Comparison of ENCODE assay signal across 7 mouse cellular contexts in the genomic region with DNA sequence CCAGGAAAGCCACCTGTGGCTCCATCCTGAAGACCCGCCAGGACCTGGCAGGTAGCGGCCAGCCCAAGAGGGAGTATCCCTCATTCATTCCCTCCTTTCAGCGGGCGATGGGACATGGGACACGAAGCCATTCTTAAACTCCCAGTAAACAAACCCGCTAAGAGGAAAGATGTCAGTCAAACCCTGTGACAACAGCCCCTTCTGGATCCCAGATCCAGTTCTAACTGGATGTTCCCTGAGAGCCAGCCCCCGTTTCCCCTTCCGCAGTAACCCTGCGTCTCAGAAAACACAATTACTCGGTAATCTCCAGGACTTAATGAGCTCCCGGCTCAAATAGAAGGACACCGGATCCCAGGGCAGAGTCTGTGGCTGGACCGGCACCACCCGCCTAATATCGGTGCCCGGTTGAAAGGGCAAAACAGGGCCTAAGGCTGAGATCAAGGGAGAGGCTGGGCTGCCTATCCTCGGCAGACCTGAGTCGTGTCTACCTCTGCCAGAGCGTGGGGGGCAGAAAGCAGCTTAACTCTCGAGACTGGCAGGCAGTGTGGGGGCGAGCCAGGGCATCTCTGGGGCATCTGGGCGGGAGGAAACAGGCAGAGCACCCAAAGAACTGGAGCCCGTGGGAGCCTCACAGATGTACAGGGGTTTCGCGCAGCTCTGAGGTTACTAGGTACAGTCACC. TPM values are rescaled to one million over a fixed set of nuclear protein-coding genes. Genes with fewer than 3 reads are reported as not detected.
DNase-seq lines count a peak whose midpoint lies in the region; ATAC-seq and TF ChIP-seq lines count a peak whose summit lies in the region.

No protein-coding gene starts in this region.

- no peaks in the 10 kb centered on the region for H3K27me3 ChIP-seq in forebrain, postnatal 0 days (ENCODE audit: insufficient read depth, low read length)
- H3K27me3 ChIP-seq in intestine, embryonic 16.5 days (replicated peaks; ENCODE audit: control insufficient read depth, insufficient read depth, low read length), result no peaks in the 10 kb centered on the region
- no peaks in the 10 kb centered on the region for H3K27me3 ChIP-seq in liver, postnatal 0 days (ENCODE audit: insufficient read depth, low read length)

- DNase-seq in ES-CJ7 (ENCODE audit: low read depth, low spot score) (peak; percentile 54), adipocyte (ENCODE audit: low spot score) (peak; percentile 65)
- DNase-seq in forebrain, postnatal 0 days, result peak; percentile 43
- no peak for DNase-seq in liver, postnatal 0 days
- peak; percentile 36 for DNase-seq in retina, embryonic 14.5 days (ENCODE audit: low spot score)
- DNase-seq in ovary, postnatal 14 days (ENCODE audit: low spot score), result no peak

- peak overlapping the region; percentile 16; the same call in 1 of the 2 replicates for H3K27ac ChIP-seq in forebrain, postnatal 0 days (ENCODE audit: low read depth, low read length)
- H3K27ac ChIP-seq in intestine, embryonic 16.5 days (ENCODE audit: low read length), result peak overlapping the region; percentile 10; the same call in 1 of the 2 replicates
- peak overlapping the region; percentile 89 for H3K27ac ChIP-seq in liver, postnatal 0 days (ENCODE audit: low read depth)

- peak overlapping the region; percentile 92 for H3K4me2 ChIP-seq in forebrain, postnatal 0 days (ENCODE audit: low read depth)
- H3K4me2 ChIP-seq in intestine, embryonic 16.5 days (ENCODE audit: low read depth, low read length), result peak overlapping the region; percentile 84
- H3K4me2 ChIP-seq in liver, postnatal 0 days (ENCODE audit: low read depth, low read length), result peak overlapping the region; percentile 83

- H3K9ac ChIP-seq in forebrain, postnatal 0 days, result peak overlapping the region; percentile 81
- peak overlapping the region; percentile 71 for H3K9ac ChIP-seq in intestine, embryonic 16.5 days (ENCODE audit: low read depth, low read length)
- H3K9ac ChIP-seq in liver, postnatal 0 days (replicated peaks), result peak overlapping the region; percentile 82

- no peak for TF ChIP-seq EP300 in liver, postnatal 0 days (IDR thresholded peaks at IDR 0.05; ENCODE audit: low read depth)

- peaks cover 15% of the 10 kb centered on the region for H3K4me1 ChIP-seq in forebrain, postnatal 0 days (ENCODE audit: insufficient read depth)
- peaks cover 29% of the 10 kb centered on the region for H3K4me1 ChIP-seq in intestine, embryonic 16.5 days (ENCODE audit: control insufficient read depth, insufficient read depth, low read length)
- peaks cover 47% of the 10 kb centered on the region for H3K4me1 ChIP-seq in liver, postnatal 0 days (ENCODE audit: insufficient read depth)

- peak; percentile 63 for ATAC-seq in forebrain, postnatal 0 days
- peak; percentile 13 for ATAC-seq in intestine, embryonic 16.5 days
- peak; percentile 7 for ATAC-seq in liver, postnatal 0 days

- WGBS in forebrain, postnatal 0 days, result 3% methylated on average over 25 of the region's 25 CpGs
- 5% methylated on average over 25 of the region's 25 CpGs for WGBS in intestine, embryonic 16.5 days
- WGBS in liver, postnatal 0 days (ENCODE audit: insufficient replicate concordance), result 2% methylated on average over 25 of the region's 25 CpGs

- no peaks in the 10 kb centered on the region for H3K36me3 ChIP-seq in forebrain, postnatal 0 days (ENCODE audit: insufficient read depth)
- H3K36me3 ChIP-seq in intestine, embryonic 16.5 days (ENCODE audit: control insufficient read depth, insufficient read depth, low read length), result no peaks in the 10 kb centered on the region
- H3K36me3 ChIP-seq in liver, postnatal 0 days (replicated peaks; ENCODE audit: insufficient read depth, low read length), result no peaks in the 10 kb centered on the region

- peak overlapping the region; percentile 76 for H3K4me3 ChIP-seq in forebrain, postnatal 0 days (ENCODE audit: low read depth, low read length)
- H3K4me3 ChIP-seq in intestine, embryonic 16.5 days (ENCODE audit: low read length), result peak overlapping the region; percentile 70
- H3K4me3 ChIP-seq in liver, postnatal 0 days (ENCODE audit: low read depth, low read length), result peak overlapping the region; percentile 75

- H3K9me3 ChIP-seq in forebrain, postnatal 0 days (ENCODE audit: low read length), result no peaks in the 10 kb centered on the region
- H3K9me3 ChIP-seq in intestine, embryonic 16.5 days (ENCODE audit: control insufficient read depth, low read length), result no peaks in the 10 kb centered on the region
- H3K9me3 ChIP-seq in liver, postnatal 0 days (ENCODE audit: low read length), result no peaks in the 10 kb centered on the region

- no peak for TF ChIP-seq CTCF in forebrain, postnatal 0 days (IDR thresholded peaks at IDR 0.05; ENCODE audit: low read depth)
- no peak for TF ChIP-seq CTCF in liver, postnatal 0 days (IDR thresholded peaks at IDR 0.05; ENCODE audit: low read depth)

RNA-seq across cellular contexts. Expression of a gene that starts 0.9 kb away (rescaled TPM):
- total RNA-seq in forebrain, postnatal 0 days (2014; rRNA removed), result 45.2 and 52.7 TPM in 2 replicates
- 53.5 and 55.9 TPM in 2 replicates for polyA plus RNA-seq in forebrain, postnatal 0 days (2015; fragmentation: Nextera tagmentation; extraction: Ambion mirVana)
- polyA plus RNA-seq in intestine, embryonic 16.5 days (2015; fragmentation: Nextera tagmentation; extraction: Ambion mirVana), result 59.9 and 73.1 TPM in 2 replicates
- 105 and 109 TPM in 2 replicates for polyA plus RNA-seq in liver, postnatal 0 days (2015; fragmentation: Nextera tagmentation; extraction: Ambion mirVana)

RNA-seq across cellular contexts. Expression of a gene that starts 49.1 kb away (rescaled TPM):
- 1.00 TPM in 1 of 2 replicates, not detected in the other for total RNA-seq in forebrain, postnatal 0 days (2014; rRNA removed)
- polyA plus RNA-seq in forebrain, postnatal 0 days (2015; fragmentation: Nextera tagmentation; extraction: Ambion mirVana), result 0.25 and 0.34 TPM in 2 replicates
- 0.18 and 0.24 TPM in 2 replicates for polyA plus RNA-seq in intestine, embryonic 16.5 days (2015; fragmentation: Nextera tagmentation; extraction: Ambion mirVana)
- 0.17 and 0.18 TPM in 2 replicates for polyA plus RNA-seq in liver, postnatal 0 days (2015; fragmentation: Nextera tagmentation; extraction: Ambion mirVana)

RNA-seq across cellular contexts. Expression of a gene that starts 50.0 kb away (rescaled TPM):
- total RNA-seq in forebrain, postnatal 0 days (2014; rRNA removed), result 817 and 912 TPM in 2 replicates
- 858 and 1,225 TPM in 2 replicates for polyA plus RNA-seq in forebrain, postnatal 0 days (2015; fragmentation: Nextera tagmentation; extraction: Ambion mirVana)
- 897 and 920 TPM in 2 replicates for polyA plus RNA-seq in intestine, embryonic 16.5 days (2015; fragmentation: Nextera tagmentation; extraction: Ambion mirVana)
- 369 and 531 TPM in 2 replicates for polyA plus RNA-seq in liver, postnatal 0 days (2015; fragmentation: Nextera tagmentation; extraction: Ambion mirVana)

Comparison
In these comparisons a context has a peak if more than half of its experiments do, and no peak if none do; other contexts are left out.
1. DNase-seq: peak in ES-CJ7 (single experiment), adipocyte (single experiment), forebrain, postnatal 0 days (single experiment) and retina, embryonic 14.5 days (single experiment); none in liver, postnatal 0 days (single experiment) and ovary, postnatal 14 days (single experiment).
2. ATAC-seq: peak in every context shown above with its lines; median percentile 63 in forebrain, postnatal 0 days; 13 in intestine, embryonic 16.5 days; 7 in liver, postnatal 0 days.
3. H3K27ac ChIP-seq: peak in every context shown above with its lines; median percentile 89 in liver, postnatal 0 days; 16 in forebrain, postnatal 0 days; 10 in intestine, embryonic 16.5 days.
4. Peak in every context shown above with its lines, with median percentiles within 50 percentile points of each other: H3K4me2 ChIP-seq, H3K4me3 ChIP-seq and H3K9ac ChIP-seq.